Mouse (Mus musculus): ENCODE data around the gene Snx6.

The Snx6 gene

DNA sequence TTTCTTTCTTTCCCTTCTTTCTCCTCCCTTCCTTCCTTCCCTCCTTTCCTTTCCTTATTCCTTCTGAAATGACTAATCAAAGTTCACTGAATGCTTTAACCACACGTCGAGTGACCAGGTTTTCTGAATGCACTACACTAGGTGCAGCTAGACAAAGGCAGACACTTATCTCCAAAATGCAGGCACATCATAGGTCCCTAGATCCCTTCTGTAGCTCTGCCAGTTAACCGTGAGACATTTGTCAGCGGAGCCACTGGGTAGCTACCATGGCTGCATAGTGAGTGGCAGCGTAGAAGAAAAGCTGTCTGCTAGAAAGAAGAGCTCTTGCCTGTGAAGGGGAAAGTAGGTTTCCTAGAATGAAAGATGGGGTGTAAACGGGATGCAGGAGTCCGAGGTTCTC is 96.1 kb downstream of the Snx6 start:
- no peak for DNase-seq (ENCODE audit: low spot score)

DNA sequence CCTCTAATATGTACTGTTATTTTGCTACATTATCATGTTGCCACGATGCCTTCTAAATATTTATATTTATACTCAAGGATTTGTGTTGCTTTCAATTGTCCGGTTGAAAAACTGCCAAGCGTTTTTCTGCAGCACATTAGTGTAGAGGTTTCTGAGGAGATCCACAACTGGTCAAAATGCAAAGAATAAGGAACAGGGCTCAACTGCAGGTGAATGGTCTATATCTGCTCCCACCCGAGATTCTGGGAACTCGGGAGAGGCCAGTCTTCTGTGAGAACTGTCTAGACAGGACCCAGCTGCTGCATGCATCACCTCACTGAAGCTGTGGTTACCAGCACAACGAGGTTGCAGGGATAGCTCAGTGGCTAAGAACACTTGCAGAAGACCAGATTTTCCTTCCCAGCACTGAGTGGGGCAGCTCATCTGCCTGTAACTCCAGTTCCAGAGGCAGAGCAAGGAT is 97.7 kb downstream of the Snx6 start:
- DNase-seq (ENCODE audit: low spot score), result peak; percentile 10

DNA sequence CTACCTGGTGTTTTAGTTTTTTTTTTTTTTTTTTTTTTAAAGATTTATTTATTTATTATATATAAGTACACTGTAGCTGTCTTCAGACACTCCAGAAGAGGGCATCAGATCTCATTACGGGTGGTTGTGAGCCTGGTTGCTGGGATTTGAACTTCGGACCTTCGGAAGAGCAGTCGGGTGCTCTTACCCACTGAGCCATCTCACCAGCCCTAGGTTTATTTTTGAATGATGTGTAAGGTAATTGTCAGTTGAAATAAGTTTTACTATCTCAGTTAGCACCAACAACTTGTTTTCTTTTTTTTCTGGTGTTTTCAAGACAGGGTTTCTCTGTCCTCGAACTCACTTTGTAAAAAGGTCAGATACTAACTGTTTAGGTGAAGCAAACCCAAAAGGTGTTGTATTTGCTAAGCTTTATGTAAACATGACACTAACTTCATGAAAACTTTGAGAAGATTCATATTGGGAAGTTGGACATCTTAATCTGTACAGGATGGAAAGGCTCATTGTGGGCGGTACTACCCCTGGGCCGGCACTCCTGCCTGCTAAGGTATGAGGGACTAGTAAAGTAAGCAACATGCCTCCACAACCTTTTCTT is 98.4 kb downstream of the Snx6 start:
- DNase-seq (ENCODE audit: low spot score), result peak; percentile 64

Data from T-cell, adult 2 months (primary cell).